Mouse (Mus musculus) heart, embryonic 11.5 days (tissue): ENCODE data around the gene Ntn1. TPM values are rescaled to one million over a fixed set of nuclear protein-coding genes. Genes with fewer than 3 reads are reported as not detected.

Experiments used
- ATAC-seq: fragments of 200-750 bp; cut with Nextera tagmentation; replicated peaks from 2 replicates; pipeline ENCODE4 v1.8.0; 2017; ENCODE audit warnings: moderate library complexity; ENCODE audit not compliant: insufficient number of reproducible peaks, low FRiP score, low TSS enrichment
- H3K27ac ChIP-seq: fragments of 300-500 bp; sonication (generic); 2 replicates; pipeline ENCODE4 v1.5.1; 2014; ENCODE audit warnings: mild to moderate bottlenecking, low read depth, low read length
- H3K27me3 ChIP-seq: fragments of 300-500 bp; sonication (generic); 2 replicates; pipeline ENCODE4 v1.6.1; 2014; ENCODE audit warnings: mild to moderate bottlenecking, low read length, mixed read lengths; ENCODE audit not compliant: control insufficient read depth, insufficient read depth
- H3K36me3 ChIP-seq: fragments of 300-500 bp; sonication (generic); 2 replicates; pipeline ENCODE4 v1.6.1; 2014; ENCODE audit warnings: mild to moderate bottlenecking, low read length, moderate library complexity, mixed read lengths; ENCODE audit not compliant: control insufficient read depth, insufficient read depth
- H3K4me1 ChIP-seq: fragments of 300-500 bp; sonication (generic); 2 replicates; pipeline ENCODE4 v1.6.1; 2014; ENCODE audit warnings: low read length; ENCODE audit not compliant: control insufficient read depth, insufficient read depth
- H3K4me2 ChIP-seq: fragments of 300-500 bp; sonication (generic); 2 replicates; pipeline ENCODE4 v1.6.1; 2014; ENCODE audit warnings: mild to moderate bottlenecking, moderate library complexity
- H3K4me3 ChIP-seq: fragments of 300-500 bp; sonication (generic); 2 replicates; pipeline ENCODE4 v1.5.1; 2014; ENCODE audit warnings: low read depth, low read length
- H3K9ac ChIP-seq: fragments of 300-500 bp; sonication (generic); 2 replicates; pipeline ENCODE4 v1.6.1; 2014; ENCODE audit warnings: mild to moderate bottlenecking, low read depth, low read length, moderate library complexity
- H3K9me3 ChIP-seq: fragments of 300-500 bp; sonication (generic); replicated peaks from 2 replicates; pipeline ENCODE4 v1.6.1; 2016; ENCODE audit warnings: low read length; ENCODE audit not compliant: control insufficient read depth
- WGBS: fragments of 180-500 bp; shearing (Covaris S2); extraction: QIAGEN DNeasy Blood & Tissue Kit; methylation state at CpG from one replicate; pipeline ENCODE4 v1.1.7; 2014; ENCODE audit not compliant: insufficient replicate concordance; 5-methylcytosine and 5-hydroxymethylcytosine counted together
- polyA plus RNA-seq: library from polyadenylated mRNA; unstranded; fragments of >200 nt; fragmentation: Nextera tagmentation; extraction: Ambion mirVana; gene quantifications from 2 replicates; pipeline ENCODE4 v1.2.1, GENCODE M21; 2014

Ntn1 gene
- polyA plus RNA-seq, 1 experiment from 2014 or later, result 6.8 TPM

DNA sequence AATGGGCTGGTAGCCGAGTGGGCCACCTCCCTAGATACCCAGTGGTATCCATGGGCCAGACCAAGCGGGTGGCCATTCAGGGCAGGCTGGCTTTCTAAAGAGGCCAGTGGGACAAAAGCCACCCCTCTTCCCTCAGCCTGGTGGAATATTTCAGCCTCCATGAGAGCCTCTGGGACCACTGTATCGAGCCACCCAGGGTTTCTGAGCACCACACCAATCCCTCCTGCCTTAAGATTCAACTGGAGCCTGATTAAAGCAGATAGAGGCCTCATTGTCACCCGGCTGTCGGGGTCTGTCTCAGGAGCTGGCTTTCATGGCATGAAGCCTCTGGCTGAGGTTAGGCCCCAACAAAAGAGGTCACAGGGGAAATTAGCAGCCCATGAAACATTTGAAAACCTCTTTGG is 174.0 kb downstream of the Ntn1 start:
- Histone ChIP-seq H3K4me3 (no peak overlapping the region), H3K9ac (no peak overlapping the region), H3K4me1 (no peaks in the 10 kb centered on the region), H3K36me3 (no peaks in the 10 kb centered on the region), H3K27ac (no peak overlapping the region), H3K4me2 (no peak overlapping the region), H3K27me3 (0 out of 2 replicates have a peak, but pooled peaks cover 2% of the 10 kb centered on the region), H3K9me3 (no peaks in the 10 kb centered on the region)
- WGBS, result 63% methylated on average over 5 of the region's 5 CpGs
- ATAC-seq, result no peak

GRCm38 (mm10) chr11:68223143-68223542 is 177.5 kb downstream of the Ntn1 start:
- no peaks in the 10 kb centered on the region; the same call in 1 of the 2 replicates for H3K4me1 ChIP-seq
- H3K27me3 ChIP-seq, result 0 out of 2 replicates have a peak, but pooled peaks cover 2% of the 10 kb centered on the region
- H3K4me3 ChIP-seq, result no peak overlapping the region
- H3K9me3 ChIP-seq, result no peaks in the 10 kb centered on the region
- no peak overlapping the region for H3K9ac ChIP-seq
- H3K4me2 ChIP-seq, result no peak overlapping the region
- WGBS, result 39% methylated on average over 13 of the region's 13 CpGs
- no peak overlapping the region for H3K27ac ChIP-seq
- no peak for ATAC-seq
- H3K36me3 ChIP-seq, result no peaks in the 10 kb centered on the region

DNA sequence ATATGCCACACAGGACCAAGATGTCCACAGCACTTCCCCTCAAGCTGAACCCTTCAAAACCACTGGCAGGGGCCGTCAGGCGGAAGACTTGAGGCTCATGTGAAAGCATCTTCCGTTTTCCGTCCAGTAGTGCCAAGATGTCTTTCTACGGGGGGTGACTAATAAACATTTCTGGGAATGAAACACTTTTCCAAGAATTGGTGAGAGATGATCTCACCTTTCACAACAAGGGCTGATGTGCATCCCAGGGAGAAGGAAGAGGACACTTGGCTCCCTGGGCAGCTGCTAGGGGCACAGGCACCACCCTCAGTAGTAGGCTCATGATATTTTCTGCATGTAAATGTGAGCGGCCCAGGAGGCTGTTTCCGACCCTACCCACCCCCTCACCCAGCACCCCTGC is 178.4 kb downstream of the Ntn1 start:
- Histone ChIP-seq H3K9ac (no peak overlapping the region), H3K4me1 (peaks cover 4% of the 10 kb centered on the region), H3K4me3 (no peak overlapping the region), H3K36me3 (no peaks in the 10 kb centered on the region), H3K27ac (no peak overlapping the region), H3K9me3 (no peaks in the 10 kb centered on the region), H3K27me3 (0 out of 2 replicates have a peak, but pooled peaks cover 2% of the 10 kb centered on the region), H3K4me2 (no peak overlapping the region)
- 84% methylated on average over 7 of the region's 7 CpGs for WGBS
- no peak for ATAC-seq

GRCm38 (mm10) chr11:68220733-68221132 is 179.9 kb downstream of the Ntn1 start:
- no peak overlapping the region for H3K27ac ChIP-seq

DNA sequence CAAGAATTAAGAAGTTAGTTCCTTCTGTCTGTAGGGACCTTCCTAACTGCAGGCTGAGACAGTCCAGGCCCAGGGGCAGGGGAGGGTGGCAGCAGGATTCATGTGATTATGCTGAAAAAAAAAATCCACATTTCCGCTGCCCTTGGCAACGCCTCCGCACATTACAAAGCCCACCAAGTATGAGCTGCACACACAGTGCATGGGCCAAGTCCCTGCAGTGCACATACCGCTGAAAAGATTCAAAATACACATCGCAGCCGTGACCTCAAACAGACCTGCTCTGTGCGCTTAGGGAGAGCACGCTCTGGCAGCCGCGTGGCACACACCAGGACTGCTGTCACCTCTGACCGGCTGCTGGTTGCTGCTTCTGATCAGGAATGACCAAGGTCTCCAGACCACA is 184.6 kb downstream of the Ntn1 start:
- 76% methylated on average over 11 of the region's 11 CpGs for WGBS

More at GRCm38 (mm10) chr11:68220733-68221132, 179.9 kb downstream of the Ntn1 start:
- no peaks in the 10 kb centered on the region for H3K36me3 ChIP-seq
- 69% methylated on average over 4 of the region's 4 CpGs for WGBS
- no peak overlapping the region for H3K4me2 ChIP-seq
- peaks cover 19% of the 10 kb centered on the region for H3K4me1 ChIP-seq
- H3K4me3 ChIP-seq, result no peak overlapping the region
- H3K9me3 ChIP-seq, result no peaks in the 10 kb centered on the region
- no peak overlapping the region for H3K9ac ChIP-seq
- H3K27me3 ChIP-seq, result 0 out of 2 replicates have a peak, but pooled peaks cover 2% of the 10 kb centered on the region
- no peak for ATAC-seq

GRCm38 (mm10) chr11:68215206-68215912 is 185.3 kb downstream of the Ntn1 start:
- H3K27ac ChIP-seq, result peak overlapping the region; percentile 54
- WGBS, result 23% methylated on average over 6 of the region's 6 CpGs
- H3K4me3 ChIP-seq, result no peak overlapping the region
- H3K27me3 ChIP-seq, result no peaks in the 10 kb centered on the region
- no peak overlapping the region for H3K4me2 ChIP-seq
- H3K9ac ChIP-seq, result peak overlapping the region; percentile 46; the same call in 1 of the 2 replicates
- ATAC-seq, result no peak
- H3K9me3 ChIP-seq, result no peaks in the 10 kb centered on the region
- peaks cover 37% of the 10 kb centered on the region for H3K4me1 ChIP-seq
- H3K36me3 ChIP-seq, result no peaks in the 10 kb centered on the region

More for the DNA sequence above, 184.6 kb downstream of the Ntn1 start:
- Histone ChIP-seq H3K4me2 (no peak overlapping the region), H3K9me3 (no peaks in the 10 kb centered on the region), H3K9ac (no peak overlapping the region), H3K4me1 (peaks cover 37% of the 10 kb centered on the region), H3K27me3 (no peaks in the 10 kb centered on the region), H3K4me3 (no peak overlapping the region), H3K27ac (peak overlapping the region; percentile 54; the same call in 1 of the 2 replicates), H3K36me3 (no peaks in the 10 kb centered on the region)
- no peak for ATAC-seq

DNA sequence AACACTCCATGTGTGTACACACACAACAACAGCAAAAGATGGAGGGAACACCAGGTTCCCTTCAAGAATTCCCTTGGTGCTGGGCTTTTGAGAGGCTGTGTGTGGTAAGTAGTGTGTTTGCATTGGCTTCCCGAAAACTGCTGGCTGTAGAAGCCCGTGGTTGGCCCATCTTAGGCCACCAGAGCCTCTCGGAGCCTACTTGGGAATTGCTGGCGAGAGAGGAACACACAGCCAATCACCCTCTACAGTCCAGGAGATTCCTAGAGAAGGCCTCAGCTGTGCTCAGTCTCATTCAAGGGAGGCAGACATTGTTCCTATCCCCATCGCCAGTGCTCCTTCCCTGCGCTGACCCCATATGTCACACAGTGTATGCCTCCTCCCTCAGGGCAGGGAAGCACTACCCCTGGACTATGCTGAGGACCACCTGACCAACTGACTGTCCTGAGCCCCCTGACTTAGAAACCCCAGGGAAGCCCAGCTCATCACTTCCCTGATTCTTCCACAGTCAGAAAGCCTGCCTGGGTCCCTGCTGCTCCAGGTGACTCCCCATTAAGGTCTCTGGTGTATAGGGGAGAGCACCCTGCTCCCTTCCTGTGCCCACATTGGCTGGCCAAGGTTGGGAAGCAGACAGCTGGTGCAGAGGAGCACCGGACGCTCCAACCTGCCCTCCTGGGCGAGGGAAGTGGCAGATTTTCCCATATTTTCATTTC is 186.0 kb downstream of the Ntn1 start:
- H3K27ac ChIP-seq, result no peak overlapping the region
- H3K36me3 ChIP-seq, result no peaks in the 10 kb centered on the region
- no peaks in the 10 kb centered on the region for H3K9me3 ChIP-seq
- no peaks in the 10 kb centered on the region for H3K27me3 ChIP-seq
- ATAC-seq, result no peak
- H3K4me3 ChIP-seq, result no peak overlapping the region
- no peak overlapping the region for H3K4me2 ChIP-seq
- no peak overlapping the region for H3K9ac ChIP-seq
- H3K4me1 ChIP-seq, result peaks cover 37% of the 10 kb centered on the region
- 75% methylated on average over 9 of the region's 9 CpGs for WGBS

GRCm38 (mm10) chr11:68213896-68214295 is 186.7 kb downstream of the Ntn1 start:
- Histone ChIP-seq H3K9ac (no peak overlapping the region), H3K9me3 (no peaks in the 10 kb centered on the region), H3K4me3 (no peak overlapping the region), H3K27me3 (no peaks in the 10 kb centered on the region), H3K27ac (no peak overlapping the region), H3K36me3 (no peaks in the 10 kb centered on the region), H3K4me1 (peaks cover 37% of the 10 kb centered on the region), H3K4me2 (no peak overlapping the region)
- 44% methylated on average over 3 of the region's 3 CpGs for WGBS
- no peak for ATAC-seq
